Mouse (Mus musculus) hindbrain, postnatal 0 days (tissue): ENCODE results near the gene C1qb. TPM values are rescaled to one million over a fixed set of nuclear protein-coding genes. Genes with fewer than 3 reads are reported as not detected.

Source experiments
- ATAC-seq: fragments of 200-750 bp; cut with Nextera tagmentation; 2 replicates; pipeline ENCODE4 v1.8.0; 2017; ENCODE audit warnings: mild to moderate bottlenecking, moderate TSS enrichment, moderate library complexity
- DNase-seq: peaks from one replicate; pipeline ENCODE4 v3.0.0-alpha.2; 2015; ENCODE audit warnings: low spot score
- H3K27ac ChIP-seq: fragments of 300-500 bp; sonication (generic); 2 replicates; pipeline ENCODE4 v1.5.1; 2014; ENCODE audit warnings: mild to moderate bottlenecking
- H3K27me3 ChIP-seq: fragments of 300-500 bp; sonication (generic); 2 replicates; pipeline ENCODE4 v1.6.1; 2014; ENCODE audit warnings: low read length, mixed read lengths; ENCODE audit not compliant: insufficient read depth
- H3K36me3 ChIP-seq: fragments of 300-500 bp; sonication (generic); 2 replicates; pipeline ENCODE4 v1.6.1; 2014; ENCODE audit warnings: low read length, mixed read lengths; ENCODE audit not compliant: insufficient read depth
- H3K4me1 ChIP-seq: fragments of 300-500 bp; sonication (generic); 2 replicates; pipeline ENCODE4 v1.6.1; 2014; ENCODE audit warnings: antibody characterized with exemption, low read length, mixed read lengths; ENCODE audit not compliant: insufficient read depth
- H3K4me2 ChIP-seq: fragments of 300-500 bp; sonication (generic); 2 replicates; pipeline ENCODE4 v1.6.1; 2014; ENCODE audit warnings: low read depth, mild to moderate bottlenecking, low read length, moderate library complexity, mixed read lengths
- H3K4me3 ChIP-seq: fragments of 300-500 bp; sonication (generic); 2 replicates; pipeline ENCODE4 v1.5.1; 2014; ENCODE audit warnings: low read length
- H3K9ac ChIP-seq: fragments of 300-500 bp; sonication (generic); replicated peaks from 2 replicates; pipeline ENCODE4 v1.6.1; 2014; ENCODE audit warnings: mild to moderate bottlenecking, low read length, moderate library complexity, mixed read lengths
- H3K9me3 ChIP-seq: fragments of 300-500 bp; sonication (generic); 2 replicates; pipeline ENCODE4 v1.6.1; 2016; ENCODE audit warnings: low read length, mixed read lengths
- CTCF ChIP-seq: IDR thresholded peaks from 2 replicates; pipeline ENCODE4 v1.5.1; 2016; ENCODE audit warnings: antibody characterized with exemption, control low read depth, low read depth
- WGBS: fragments of 180-500 bp; shearing (Covaris S2); extraction: QIAGEN DNeasy Blood & Tissue Kit; methylation state at CpG from one replicate; pipeline ENCODE4 v1.1.7; 2014; 5-methylcytosine and 5-hydroxymethylcytosine counted together
- polyA plus RNA-seq: library from polyadenylated mRNA; unstranded; fragments of >200 nt; fragmentation: Nextera tagmentation; extraction: Ambion mirVana; gene quantifications from 2 replicates; pipeline ENCODE4 v1.2.1, GENCODE M21; 2015
- total RNA-seq: library from RNA; depleted of rRNA; stranded (reverse); fragments of >200 nt; gene quantifications from 2 replicates; pipeline ENCODE4 v1.2.3, GENCODE M21; 2014

C1qb gene
- total and polyA plus RNA-seq, 2 experiments from 2014 or later = 72.0 to 75.8 TPM

DNA sequence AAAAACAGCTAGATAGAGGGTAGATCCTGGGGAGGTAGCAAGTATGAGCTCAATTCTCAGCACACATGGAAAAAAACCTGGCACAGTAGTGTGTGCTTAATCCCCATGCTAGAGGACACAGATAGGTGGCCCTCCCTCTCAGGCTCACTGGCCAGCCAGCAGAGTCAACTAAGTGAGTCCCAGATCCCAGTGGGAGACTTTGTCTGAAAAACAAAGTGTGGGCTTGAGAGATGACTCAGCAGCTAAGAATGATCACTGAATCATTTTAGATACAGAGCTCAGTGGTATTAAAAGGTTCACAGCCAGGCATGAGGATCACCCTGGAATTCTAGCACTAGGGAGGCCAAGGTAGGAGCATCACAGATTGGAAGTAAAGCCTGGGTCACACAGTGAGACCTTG, 21.8 kb upstream of the C1qb start:
- DNase-seq = no peak
- Histone ChIP-seq H3K27me3 (peaks cover 11% of the 10 kb centered on the region; the same call in 1 of the 2 replicates), H3K36me3 (no peaks in the 10 kb centered on the region), H3K9me3 (no peaks in the 10 kb centered on the region), H3K4me2 (no peak overlapping the region), H3K4me3 (no peak overlapping the region), H3K9ac (no peak overlapping the region), H3K4me1 (peaks cover 12% of the 10 kb centered on the region; the same call in 1 of the 2 replicates), H3K27ac (no peak overlapping the region)
- ATAC-seq = no peak
- TF ChIP-seq CTCF = no peak

DNA sequence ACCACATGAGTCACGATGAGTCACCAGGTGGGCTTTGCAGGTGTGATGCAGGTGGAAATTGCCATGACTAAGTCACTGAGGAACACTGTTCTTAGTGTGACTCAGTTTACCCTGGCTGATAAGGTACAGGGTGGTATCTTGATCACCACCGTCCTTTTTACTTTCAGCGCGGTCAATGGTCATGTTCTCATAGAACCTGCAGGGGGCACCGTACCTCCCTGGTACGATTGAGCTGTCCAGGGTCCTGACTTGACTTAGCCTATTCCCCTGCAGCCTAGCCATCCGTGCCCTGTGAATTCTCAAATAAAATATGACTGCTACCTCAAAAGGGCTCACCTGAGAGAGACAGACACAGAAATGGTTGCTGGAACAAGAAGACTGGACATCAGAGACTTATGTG, 21.0 kb upstream of the C1qb start:
- ATAC-seq = no peak; the same call in 1 of the 2 replicates
- Histone ChIP-seq H3K27me3 (peaks cover 11% of the 10 kb centered on the region; the same call in 1 of the 2 replicates), H3K9me3 (no peaks in the 10 kb centered on the region), H3K4me1 (peaks cover 9% of the 10 kb centered on the region; the same call in 1 of the 2 replicates), H3K4me3 (no peak overlapping the region), H3K4me2 (no peak overlapping the region), H3K36me3 (no peaks in the 10 kb centered on the region), H3K9ac (no peak overlapping the region), H3K27ac (no peak overlapping the region)
- peak; percentile 80 for TF ChIP-seq CTCF
- DNase-seq = peak; percentile 78
- 14% methylated on average over 7 of the region's 7 CpGs for WGBS

DNA sequence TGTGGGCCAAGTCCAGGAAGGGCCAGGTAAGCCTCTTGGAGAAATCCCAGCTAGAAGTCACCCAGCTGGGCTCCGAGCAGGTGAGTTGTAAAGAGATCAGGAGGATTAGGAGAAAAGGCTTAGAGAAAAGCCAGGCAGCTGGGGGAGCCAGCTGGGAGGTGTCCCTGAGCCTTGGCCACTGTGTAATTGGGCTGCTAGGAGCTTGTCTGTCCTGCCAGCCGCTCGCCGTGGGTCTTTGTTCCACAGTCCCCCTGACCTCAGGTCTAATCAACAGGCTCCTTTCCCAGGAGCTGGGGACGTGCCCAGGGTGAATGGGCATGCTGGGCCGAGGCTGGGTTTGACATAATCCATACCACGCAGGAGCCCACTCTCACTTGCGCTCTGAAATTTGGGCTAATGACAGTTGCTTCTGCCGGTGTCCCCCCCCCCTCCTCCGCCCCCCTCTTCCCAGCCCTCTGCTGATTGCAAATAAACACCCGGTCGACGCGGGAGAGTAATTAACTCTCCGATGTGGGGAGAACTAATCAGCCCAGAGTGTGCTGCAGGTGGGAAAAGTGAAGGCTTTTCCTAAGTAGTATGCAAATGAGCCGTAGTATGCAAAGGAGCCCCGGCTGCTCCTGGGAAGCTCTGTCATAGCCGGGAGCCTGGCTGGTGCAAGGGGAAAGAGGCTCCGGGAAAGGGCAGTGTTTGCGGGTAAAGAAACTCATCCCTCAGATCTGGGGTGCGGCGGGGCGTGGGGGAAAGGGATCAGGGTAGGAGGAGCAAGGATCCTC, 19.0 kb upstream of the C1qb start:
- H3K9me3 ChIP-seq = no peaks in the 10 kb centered on the region
- no peaks in the 10 kb centered on the region for H3K36me3 ChIP-seq
- H3K4me1 ChIP-seq = no peaks in the 10 kb centered on the region
- H3K4me3 ChIP-seq = 0 out of 2 replicates have a peak overlapping the region, but pooled peaks have one; percentile 8
- peak overlapping the region; percentile 38 for H3K4me2 ChIP-seq
- TF ChIP-seq CTCF = no peak
- peak; percentile 73; the same call in 1 of the 2 replicates for ATAC-seq
- 4% methylated on average over 23 of the region's 23 CpGs for WGBS
- H3K9ac ChIP-seq = 0 out of 2 replicates have a peak overlapping the region, but pooled peaks have one; percentile 21
- DNase-seq = peak; percentile 72
- H3K27ac ChIP-seq = no peak overlapping the region
- peaks cover 11% of the 10 kb centered on the region; the same call in 1 of the 2 replicates for H3K27me3 ChIP-seq

- H3K4me2 ChIP-seq = no peak overlapping the region
- DNase-seq (no peak), ATAC-seq (no peak)
- peak; percentile 41 for TF ChIP-seq CTCF
- no peaks in the 10 kb centered on the region for H3K36me3 ChIP-seq
- H3K27me3 ChIP-seq = peaks cover 9% of the 10 kb centered on the region
- WGBS = 65% methylated on average over 7 of the region's 7 CpGs
- H3K9ac ChIP-seq = no peak overlapping the region
- no peak overlapping the region for H3K4me3 ChIP-seq
- H3K27ac ChIP-seq = no peak overlapping the region
- H3K4me1 ChIP-seq = no peaks in the 10 kb centered on the region
- H3K9me3 ChIP-seq = no peaks in the 10 kb centered on the region
Observed at GRCm38 (mm10) chr4:136899154-136899553, 13.2 kb upstream of the C1qb start.

GRCm38 (mm10) chr4:136898637-136899036, 12.7 kb upstream of the C1qb start, which contains the start of gene C1qa:
Gene C1qa (minus strand): TSS chr4:136898803.
- no peaks in the 10 kb centered on the region for H3K9me3 ChIP-seq
- peaks cover 9% of the 10 kb centered on the region for H3K27me3 ChIP-seq
- WGBS = 80% methylated on average over 9 of the region's 9 CpGs
- H3K9ac ChIP-seq = peak within 1 kb of the TSS; percentile 17; the same call in 1 of the 2 replicates
- no peak for TF ChIP-seq CTCF
- ATAC-seq (no peak), DNase-seq (no peak)
- no peaks in the 10 kb centered on the region for H3K36me3 ChIP-seq
- H3K4me2 ChIP-seq = no peak within 1 kb of the TSS
- H3K4me1 ChIP-seq = no peaks in the 10 kb centered on the region
- H3K4me3 ChIP-seq = no peak within 1 kb of the TSS
- H3K27ac ChIP-seq = no peak within 1 kb of the TSS; the same call in 1 of the 2 replicates

DNA sequence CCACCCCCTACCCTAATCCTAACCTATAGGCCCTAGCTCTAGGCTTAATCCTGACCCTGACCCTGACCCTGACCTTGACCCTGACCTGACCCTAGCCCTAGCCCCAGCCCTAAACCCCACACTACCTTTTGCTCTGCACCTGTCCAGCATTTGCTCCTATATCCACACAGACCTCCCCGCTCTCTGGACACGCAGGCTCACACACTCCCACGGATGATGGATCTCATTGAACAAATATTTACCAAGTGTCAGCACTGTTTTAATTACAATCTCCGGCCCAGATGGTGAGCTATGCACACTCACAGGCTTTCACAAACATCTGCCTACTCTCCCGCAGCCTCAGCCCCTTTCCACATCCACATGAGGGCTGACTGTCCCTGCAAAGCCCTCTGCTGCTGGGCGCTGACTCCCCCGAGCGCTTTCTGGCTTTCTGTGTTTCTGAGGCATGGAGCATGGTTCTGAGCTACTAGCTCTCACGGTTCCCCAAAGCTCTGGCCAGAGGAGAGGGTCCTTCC, 12.2 kb upstream of the C1qb start:
- Histone ChIP-seq H3K4me3 (no peak overlapping the region), H3K36me3 (no peaks in the 10 kb centered on the region), H3K4me2 (no peak overlapping the region), H3K9ac (peak overlapping the region; percentile 17; the same call in 1 of the 2 replicates), H3K9me3 (no peaks in the 10 kb centered on the region), H3K4me1 (no peaks in the 10 kb centered on the region), H3K27me3 (peaks cover 9% of the 10 kb centered on the region), H3K27ac (no peak overlapping the region; the same call in 1 of the 2 replicates)
- ATAC-seq (no peak), DNase-seq (no peak)
- no peak for TF ChIP-seq CTCF
- WGBS = 59% methylated on average over 9 of the region's 9 CpGs
